Mouse (Mus musculus) bone marrow, adult 2 months (tissue): ENCODE measurements around the gene Cd207.

ENCODE experiments used
- CTCF ChIP-seq: fragments of 200-500 bp; IDR thresholded peaks from 2 replicates; pipeline ENCODE4 v1.5.1; 2011; ENCODE audit warnings: low read length, control low read depth; ENCODE audit not compliant: control insufficient read depth, insufficient read depth
- POLR2A ChIP-seq: fragments of 200-500 bp; IDR thresholded peaks from 2 replicates; pipeline ENCODE4 v1.6.1; 2011; ENCODE audit warnings: low read depth, mild to moderate bottlenecking, control low read depth, low read length, borderline replicate concordance; ENCODE audit not compliant: control insufficient read depth

GRCm38 (mm10) chr6:83692962-83693361, 15.3 kb upstream of the Cd207 start:
- TF ChIP-seq POLR2A, result no peak
- TF ChIP-seq CTCF, result no peak
